Mouse (Mus musculus): ENCODE data around the gene Mtmr3.

DNA sequence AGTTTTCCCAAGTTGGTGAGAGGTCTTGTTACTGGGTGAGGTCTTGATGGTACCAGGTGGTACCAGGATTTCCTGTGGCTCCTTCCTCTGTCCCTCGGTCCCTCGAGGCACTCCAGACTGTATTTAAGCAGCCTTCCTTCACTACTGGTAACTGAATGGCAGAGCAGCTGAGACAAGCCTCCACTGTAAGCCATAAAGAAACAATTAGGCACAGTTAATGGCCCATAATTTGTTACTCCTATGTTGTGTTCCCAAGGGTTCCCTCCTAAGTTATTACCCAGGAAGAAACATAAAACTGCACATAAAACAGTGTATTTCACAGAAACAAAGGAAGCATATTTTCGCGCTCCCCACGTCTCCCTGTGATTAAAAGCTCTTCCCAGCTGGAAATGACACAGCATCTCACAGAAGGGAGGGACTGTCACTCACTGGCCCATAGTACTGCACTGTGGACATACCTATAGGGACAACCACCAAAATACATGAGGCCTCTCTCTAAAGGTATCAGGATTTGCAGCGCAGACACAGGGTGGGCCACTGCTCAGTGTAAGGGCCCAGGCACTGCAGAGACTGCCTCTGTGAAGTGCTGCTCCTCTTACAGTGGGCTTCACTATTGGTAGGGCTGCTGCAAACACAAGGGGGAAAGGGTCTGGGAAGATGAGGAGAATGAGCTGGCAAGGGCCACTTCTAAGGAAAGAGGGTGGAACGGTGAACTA lies 122.0 kb downstream of the Mtmr3 start:
- TF ChIP-seq CTCF (IDR thresholded peaks at IDR 0.05; ENCODE audit: insufficient read depth, low read length), result no peak
- TF ChIP-seq POLR2A (IDR thresholded peaks at IDR 0.05; ENCODE audit: borderline replicate concordance, extremely low read depth, low read depth, low read length), result no peak

Measured in lung, adult 2 months (tissue).